Mouse (Mus musculus): ENCODE measurements at regions not wholly inside any gene's neighbourhood (a gene's known extent, or its start where the extent isn't known, plus 50 kb on each side); places are given as distances from the start of the nearest gene placed in this dataset.

DNA sequence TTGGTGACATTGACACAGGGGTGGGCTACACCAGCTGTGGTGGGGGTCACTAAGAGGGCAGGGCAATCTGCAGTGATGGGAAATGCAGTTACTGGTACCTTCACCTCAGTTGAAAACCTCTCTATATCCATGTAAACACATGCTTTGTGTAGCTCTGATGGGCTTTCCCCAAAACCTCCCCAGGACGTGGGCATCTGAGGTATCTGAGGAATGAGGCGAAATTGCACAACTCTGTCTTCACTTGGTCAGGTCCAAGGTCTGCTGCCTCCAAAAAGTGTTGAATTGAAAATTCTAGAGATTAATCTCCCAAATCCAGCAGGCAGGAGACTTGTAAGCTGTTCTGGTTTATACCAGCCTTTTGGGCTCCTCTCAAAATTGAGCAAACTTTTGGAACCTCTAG lies 141.3 kb downstream of the Wnt5a start:
- TF ChIP-seq POLR2A (IDR thresholded peaks at IDR 0.05; ENCODE audit: low read depth, low read length): no peak
- TF ChIP-seq CTCF (IDR thresholded peaks at IDR 0.05; ENCODE audit: borderline replicate concordance, insufficient read depth, low read length): no peak

Data from embryonic fibroblast, embryonic 13.5 days (primary cell).